Mouse (Mus musculus) embryonic fibroblast, embryonic 13.5 days (primary cell): ENCODE results near the gene Ifi203. TPM values are rescaled to one million over a fixed set of nuclear protein-coding genes. Genes with fewer than 3 reads are reported as not detected.

Experiments used
- polyA plus RNA-seq: library from polyadenylated mRNA; stranded (reverse); fragments of >200 nt; gene quantifications from 2 replicates; pipeline ENCODE4 v1.2.4, GENCODE M21; 2011; ENCODE audit warnings: low read depth; ENCODE audit not compliant: missing spikeins, insufficient read length

The Ifi203 gene
- polyA plus RNA-seq, 1 experiment, result 9.6 TPM

Other genes starting within 250 kb of the Ifi203 start
- 2.3 and 2.5 TPM in 2 replicates for gene Ifi207, start 200.9 kb downstream of the Ifi203 start, polyA plus RNA-seq
- gene Ifi204, start 175.7 kb downstream of the Ifi203 start, polyA plus RNA-seq, result 21.4 and 22.0 TPM in 2 replicates
- gene Ifi211, start 29.6 kb downstream of the Ifi203 start, polyA plus RNA-seq, result 27.4 TPM in 2 replicates
- gene Mndal, start 181 bp downstream of the Ifi203 start, polyA plus RNA-seq, result 3.7 and 8.8 TPM in 2 replicates
- not detected in 2 replicates for gene Ifi202b, start 40.1 kb upstream of the Ifi203 start, polyA plus RNA-seq
- gene Ifi205, start 89.1 kb upstream of the Ifi203 start, polyA plus RNA-seq, result 0.95 and 2.4 TPM in 2 replicates
- not detected in 2 replicates for gene Olfr433, start 98.0 kb upstream of the Ifi203 start, polyA plus RNA-seq
- not detected in 2 replicates for gene Olfr432, start 106.5 kb upstream of the Ifi203 start, polyA plus RNA-seq
- gene Olfr430, start 123.9 kb upstream of the Ifi203 start, polyA plus RNA-seq, result not detected in 2 replicates
- gene Olfr429, start 141.7 kb upstream of the Ifi203 start, polyA plus RNA-seq, result not detected in 2 replicates
- gene Olfr427, start 154.2 kb upstream of the Ifi203 start, polyA plus RNA-seq, result not detected in 2 replicates
- gene Olfr231, start 178.5 kb upstream of the Ifi203 start, polyA plus RNA-seq, result not detected in 2 replicates
- gene Olfr424, start 188.8 kb upstream of the Ifi203 start, polyA plus RNA-seq, result not detected in 2 replicates
- gene Olfr420, start 213.0 kb upstream of the Ifi203 start, polyA plus RNA-seq, result not detected in 2 replicates
- gene Spta1, start 230.1 kb upstream of the Ifi203 start, polyA plus RNA-seq, result 0.32 and 0.37 TPM in 2 replicates